Mouse (Mus musculus): ENCODE measurements around the gene Slfn4. TPM values are rescaled to one million over a fixed set of nuclear protein-coding genes. Genes with fewer than 3 reads are reported as not detected.

Gene Slfn4
- polyA plus RNA-seq, 1 experiment: 0.04 TPM

Other genes starting within 250 kb of the Slfn4 start
- 4.6 and 5.1 TPM in 2 replicates for gene Slfn5, start 223.8 kb upstream of the Slfn4 start, polyA plus RNA-seq (2012; rRNA removed)
- 0.30 and 0.36 TPM in 2 replicates for gene Slfn9, start 183.4 kb upstream of the Slfn4 start, polyA plus RNA-seq (2012; rRNA removed)
- gene Slfn8, start 154.4 kb upstream of the Slfn4 start, polyA plus RNA-seq (2012; rRNA removed): 0.68 and 0.92 TPM in 2 replicates
- gene Slfn2, start 110.1 kb upstream of the Slfn4 start, polyA plus RNA-seq (2012; rRNA removed): 1.6 and 3.2 TPM in 2 replicates
- gene Slfn1, start 58.3 kb upstream of the Slfn4 start, polyA plus RNA-seq (2012; rRNA removed): 0.08 TPM in 2 replicates
- 0.57 and 0.60 TPM in 2 replicates for gene Slfn3, start 16.1 kb downstream of the Slfn4 start, polyA plus RNA-seq (2012; rRNA removed)
- gene Slfn14, start 111.5 kb downstream of the Slfn4 start, polyA plus RNA-seq (2012; rRNA removed): not detected in 2 replicates
- 115 and 125 TPM in 2 replicates for gene Ap2b1, start 123.8 kb downstream of the Slfn4 start, polyA plus RNA-seq (2012; rRNA removed)
- gene Pex12, start 127.4 kb downstream of the Slfn4 start, polyA plus RNA-seq (2012; rRNA removed): 7.3 and 8.7 TPM in 2 replicates
- 341 and 351 TPM in 2 replicates for gene Rasl10b, start 234.0 kb downstream of the Slfn4 start, polyA plus RNA-seq (2012; rRNA removed)